Mouse (Mus musculus) MEL (cell line): ENCODE results near the gene Cd48.

Experiments
- CTCF ChIP-seq, 3 experiments: IDR thresholded peaks in 2 of 3; conservative IDR thresholded peaks in 1 of 3; 2 replicates each; pipeline ENCODE4 v1.5.1; 2011 to 2012; ENCODE audit warnings: low read length in 3 of 3, low read depth in 2 of 3, mild to moderate bottlenecking in 2 of 3, improper control_type of control experiment in 1 of 3, inconsistent platforms in 1 of 3, mixed read lengths in 1 of 3, moderate library complexity in 1 of 3; ENCODE audit not compliant: control insufficient read depth in 1 of 3, insufficient read depth in 1 of 3, poor library complexity in 1 of 3, severe bottlenecking in 1 of 3
- EP300 ChIP-seq, 2 experiments: IDR thresholded peaks; 2 replicates each; pipeline ENCODE4 v1.6.1; 2011; ENCODE audit warnings: improper control_type of control experiment in 2 of 2, low read length in 2 of 2, low read depth in 1 of 2, mild to moderate bottlenecking in 1 of 2
- MAFK ChIP-seq: IDR thresholded peaks from 2 replicates; pipeline ENCODE4 v1.6.1; 2011; ENCODE audit warnings: low read depth, mild to moderate bottlenecking, low read length, improper control_type of control experiment, borderline replicate concordance
- MAX ChIP-seq: IDR thresholded peaks from 2 replicates; pipeline ENCODE4 v1.6.1; 2011; ENCODE audit warnings: low read length, improper control_type of control experiment
- NRF1 ChIP-seq: IDR thresholded peaks from 2 replicates; pipeline ENCODE4 v1.6.1; 2014; ENCODE audit warnings: low read depth, mild to moderate bottlenecking, inconsistent platforms, low read length, improper control_type of control experiment, moderate library complexity; ENCODE audit not compliant: poor library complexity, insufficient read depth, severe bottlenecking
- POLR2A ChIP-seq, 2 experiments: IDR thresholded peaks; 2 replicates each; pipeline ENCODE4 v1.6.1; 2011 to 2012; ENCODE audit warnings: low read length in 2 of 2, mild to moderate bottlenecking in 2 of 2, control low read depth in 1 of 2, improper control_type of control experiment in 1 of 2, low read depth in 1 of 2, moderate library complexity in 1 of 2; ENCODE audit not compliant: control insufficient read depth in 1 of 2, insufficient read depth in 1 of 2, poor library complexity in 1 of 2
- POLR2AphosphoS2 ChIP-seq: IDR thresholded peaks from 2 replicates; pipeline ENCODE4 v1.6.1; 2011; ENCODE audit warnings: low read length, improper control_type of control experiment
- RAD21 ChIP-seq: IDR thresholded peaks from 2 replicates; pipeline ENCODE4 v1.6.1; 2011; ENCODE audit warnings: mild to moderate bottlenecking, low read depth, low read length, improper control_type of control experiment
- RCOR1 ChIP-seq: IDR thresholded peaks from 2 replicates; pipeline ENCODE4 v1.6.1; 2012; ENCODE audit warnings: low read depth, mild to moderate bottlenecking, inconsistent platforms, low read length, improper control_type of control experiment
- UBTF ChIP-seq: IDR thresholded peaks from 2 replicates; pipeline ENCODE4 v1.6.1; 2012; ENCODE audit warnings: low read depth, mild to moderate bottlenecking, inconsistent platforms, low read length, improper control_type of control experiment, moderate library complexity, borderline replicate concordance; ENCODE audit not compliant: insufficient read depth
- ZKSCAN1 ChIP-seq: IDR thresholded peaks from 2 replicates; pipeline ENCODE4 v1.6.1; 2012; ENCODE audit warnings: low read depth, mild to moderate bottlenecking, inconsistent platforms, low read length, improper control_type of control experiment, moderate library complexity

GRCm38 (mm10) chr1:171648840-171649239 lies 33.0 kb upstream of the Cd48 start:
- TF ChIP-seq UBTF (no peak), RCOR1 (no peak), MAFK (no peak), MAX (no peak), POLR2A (IDR thresholded peaks at IDR 0.05; ENCODE audit: control insufficient read depth in 1 of 2, insufficient read depth in 1 of 2, low read depth in 1 of 2, low read length in 2 of 2, poor library complexity in 1 of 2) (no peak), RAD21 (no peak), CTCF (IDR thresholded peaks at IDR 0.05 in 2 of 3, conservative IDR thresholded peaks at IDR 0.05 in 1 of 3; ENCODE audit: control insufficient read depth in 1 of 3, insufficient read depth in 1 of 3, low read depth in 2 of 3, low read length in 3 of 3, poor library complexity in 1 of 3, severe bottlenecking in 1 of 3) (no peak), POLR2AphosphoS2 (no peak), ZKSCAN1 (no peak), NRF1 (no peak), EP300 (IDR thresholded peaks at IDR 0.05; ENCODE audit: low read depth in 1 of 2, low read length in 2 of 2) (no peak)
